Mouse (Mus musculus) splenic B cell, adult 2 months (primary cell): ENCODE measurements around the gene Fstl1.

Experiments used
- DNase-seq: peaks from one replicate; pipeline ENCODE4 v3.0.0-alpha.2; 2011; ENCODE audit warnings: low read depth, low spot score
- H3K27me3 ChIP-seq: 2 replicates; pipeline ENCODE4 v1.6.1; 2012; ENCODE audit warnings: mild to moderate bottlenecking, low read length, moderate library complexity, mixed read lengths; ENCODE audit not compliant: control insufficient read depth, poor library complexity, insufficient read depth, severe bottlenecking
- H3K36me3 ChIP-seq: 2 replicates; pipeline ENCODE4 v1.6.1; 2012; ENCODE audit warnings: mild to moderate bottlenecking, low read length, moderate library complexity, mixed read lengths; ENCODE audit not compliant: control insufficient read depth, poor library complexity, insufficient read depth, severe bottlenecking

Gene Fstl1

DNA sequence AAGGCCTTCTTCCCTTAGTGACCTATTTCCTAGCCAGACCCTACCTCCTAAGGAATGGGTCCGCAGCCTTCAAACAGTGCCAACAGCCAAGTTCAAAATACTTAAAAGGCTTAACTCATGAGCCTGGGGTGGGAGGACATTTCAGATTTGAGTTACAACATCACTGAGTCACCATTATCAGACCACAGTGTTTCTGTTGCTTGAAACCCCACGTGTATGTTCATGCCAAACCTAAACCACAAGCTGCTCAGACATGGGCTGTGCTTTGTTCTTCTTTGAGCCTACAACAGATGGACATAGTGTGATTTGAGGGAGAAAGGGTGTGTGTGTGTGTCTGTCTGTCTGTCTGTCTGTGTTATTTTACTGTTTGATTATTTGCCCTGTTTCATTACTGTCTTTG lies 24.4 kb downstream of the Fstl1 start:
- H3K36me3 ChIP-seq: no peaks in the 10 kb centered on the region
- no peaks in the 10 kb centered on the region for H3K27me3 ChIP-seq
- no peak for DNase-seq

- H3K27me3 ChIP-seq: no peaks in the 10 kb centered on the region
- H3K36me3 ChIP-seq: no peaks in the 10 kb centered on the region
- DNase-seq: no peak
Observed at GRCm38 (mm10) chr16:37802686-37803295, 26.1 kb downstream of the Fstl1 start.

GRCm38 (mm10) chr16:37803387-37803950 lies 26.8 kb downstream of the Fstl1 start:
- H3K27me3 ChIP-seq: no peaks in the 10 kb centered on the region
- no peak for DNase-seq
- no peaks in the 10 kb centered on the region for H3K36me3 ChIP-seq

DNA sequence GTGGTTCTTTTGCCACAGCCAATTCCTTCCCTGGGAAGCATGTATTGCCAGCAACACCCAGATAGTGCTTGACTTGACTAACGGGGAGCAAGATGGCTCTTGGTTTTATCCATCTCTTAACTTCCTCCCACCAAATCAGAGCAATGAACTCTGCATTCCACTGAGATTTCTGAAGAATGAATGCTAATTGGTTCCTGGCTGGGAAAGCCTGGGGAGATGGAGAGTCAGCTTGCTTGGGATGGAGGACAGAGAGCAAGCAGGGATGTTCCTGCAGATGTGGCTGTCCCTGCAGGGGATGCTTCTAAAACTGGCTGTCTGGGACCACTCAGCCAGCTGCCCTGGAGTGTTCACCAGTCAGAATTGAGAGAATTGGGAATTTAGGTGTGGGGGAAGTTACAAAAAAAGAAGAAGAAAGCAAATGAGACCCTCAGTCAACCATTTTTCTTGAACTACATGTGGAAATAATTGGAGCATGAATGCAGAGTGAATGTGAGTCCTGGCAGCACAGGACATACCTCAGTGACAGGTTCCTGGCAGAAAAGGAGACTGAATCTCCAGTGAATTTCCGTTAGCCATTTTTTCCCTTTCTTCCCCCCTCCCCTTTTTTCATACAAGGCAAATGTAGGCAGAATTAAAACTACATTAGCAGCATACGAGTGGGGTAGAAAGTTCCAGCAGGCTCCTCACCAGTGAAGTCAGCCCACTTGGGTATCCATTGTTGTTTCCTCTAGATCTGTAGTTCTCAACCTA lies 29.2 kb downstream of the Fstl1 start:
- Histone ChIP-seq H3K36me3 (no peaks in the 10 kb centered on the region), H3K27me3 (no peaks in the 10 kb centered on the region)
- DNase-seq: no peak

DNA sequence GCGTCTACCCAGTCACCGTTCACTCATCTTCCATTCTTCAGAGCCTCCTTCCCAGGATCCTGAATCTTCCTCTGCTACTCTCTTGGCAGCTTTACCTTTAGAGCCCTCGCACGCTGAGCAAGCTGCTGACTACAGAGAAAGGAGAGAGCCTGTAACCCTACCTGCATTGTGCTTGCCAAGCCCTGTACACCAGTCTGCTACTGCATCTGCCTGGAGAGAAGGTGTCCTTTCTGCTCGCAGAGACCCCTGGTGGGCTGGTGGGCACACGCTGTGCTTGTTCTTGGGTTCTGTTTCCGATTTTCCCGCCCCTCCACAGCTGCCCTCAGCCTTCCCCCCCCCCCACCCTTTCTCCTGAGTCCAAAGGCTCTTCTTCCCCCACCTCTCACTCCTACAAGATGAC lies 30.6 kb downstream of the Fstl1 start:
- Histone ChIP-seq H3K36me3 (no peaks in the 10 kb centered on the region), H3K27me3 (no peaks in the 10 kb centered on the region)
- no peak for DNase-seq

- no peaks in the 10 kb centered on the region for H3K27me3 ChIP-seq
- no peak for DNase-seq
- no peaks in the 10 kb centered on the region for H3K36me3 ChIP-seq
Observed at GRCm38 (mm10) chr16:37808866-37809622, 32.4 kb downstream of the Fstl1 start.

DNA sequence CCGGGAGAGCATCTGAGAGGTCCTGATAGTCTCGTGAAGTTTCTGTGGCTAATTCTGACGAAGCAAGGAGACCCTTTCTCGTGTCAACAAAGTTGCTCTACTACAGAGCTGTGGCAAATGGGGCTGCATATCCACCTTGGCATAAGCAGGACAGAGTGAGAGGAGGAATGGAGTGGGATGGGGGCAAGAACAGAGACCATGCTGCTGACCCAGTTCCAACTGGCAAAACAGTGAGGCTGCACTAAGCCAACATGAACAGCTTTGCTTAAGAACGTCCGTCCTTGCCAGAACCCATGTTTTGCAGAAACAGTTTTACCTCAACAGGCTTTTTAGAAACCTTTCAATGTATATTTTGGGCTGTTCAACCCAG lies 32.9 kb downstream of the Fstl1 start:
- DNase-seq: no peak
- no peaks in the 10 kb centered on the region for H3K36me3 ChIP-seq
- no peaks in the 10 kb centered on the region for H3K27me3 ChIP-seq

- DNase-seq: no peak
- Histone ChIP-seq H3K27me3 (no peaks in the 10 kb centered on the region), H3K36me3 (no peaks in the 10 kb centered on the region)
Observed at GRCm38 (mm10) chr16:37811874-37812273, 35.2 kb downstream of the Fstl1 start.

DNA sequence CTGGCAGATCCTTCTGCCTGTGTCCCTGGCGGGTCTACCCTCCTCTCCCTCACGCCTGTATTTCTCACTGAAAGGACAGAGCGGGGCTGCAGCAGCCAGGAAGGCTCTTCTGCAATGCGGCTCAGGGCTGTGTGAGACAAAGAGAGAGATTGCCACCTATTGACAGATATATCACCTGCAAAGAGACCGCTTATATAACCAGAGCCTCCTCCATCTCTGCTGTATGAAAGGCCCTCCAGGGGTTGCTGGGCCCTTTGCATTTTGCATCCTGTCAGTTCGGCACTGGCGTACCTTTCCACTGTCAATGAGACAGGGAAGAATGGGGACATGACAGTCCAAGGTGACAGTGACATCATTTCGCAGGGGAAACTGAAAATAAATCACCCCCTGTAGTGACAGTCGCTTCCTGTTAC lies 35.8 kb downstream of the Fstl1 start:
- no peaks in the 10 kb centered on the region for H3K36me3 ChIP-seq
- no peaks in the 10 kb centered on the region for H3K27me3 ChIP-seq
- DNase-seq: peak; percentile 53

DNA sequence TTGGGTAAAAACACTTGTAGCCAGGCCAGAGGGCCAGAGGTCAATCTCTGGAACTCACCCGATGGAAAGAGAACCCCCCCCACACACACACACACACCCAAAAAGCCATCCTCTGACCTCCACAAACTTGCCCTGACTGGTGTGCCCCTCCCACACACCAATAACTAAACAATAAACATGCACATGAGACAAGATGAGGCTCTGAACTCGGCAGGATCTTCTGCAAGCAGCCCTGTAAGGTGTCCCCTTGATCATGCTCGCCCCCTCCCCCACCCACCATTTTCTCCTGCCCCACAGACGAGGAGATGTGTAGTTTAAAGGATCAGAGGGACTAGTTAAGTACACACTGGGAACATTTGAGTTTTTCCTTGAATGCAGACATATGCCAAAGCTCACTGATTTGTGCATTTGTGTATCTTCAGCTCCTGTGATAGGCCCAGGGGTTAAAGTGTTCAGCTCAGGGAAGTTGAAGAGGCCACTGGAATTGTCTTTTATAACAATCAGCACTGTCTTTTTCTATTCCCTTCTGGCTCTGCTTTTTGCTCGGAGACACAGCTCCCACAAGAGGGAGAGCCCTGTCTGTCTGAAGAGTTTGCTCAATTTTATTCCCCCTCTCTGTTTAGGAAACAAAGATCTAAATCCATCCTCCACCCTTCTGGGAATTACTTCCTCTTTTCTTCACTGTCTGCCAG lies 37.2 kb downstream of the Fstl1 start:
- DNase-seq: no peak

GRCm38 (mm10) chr16:37814383-37814971 lies 37.8 kb downstream of the Fstl1 start:
- Histone ChIP-seq H3K27me3 (no peaks in the 10 kb centered on the region), H3K36me3 (no peaks in the 10 kb centered on the region)
- DNase-seq: peak; percentile 70

More for the DNA sequence above, 37.2 kb downstream of the Fstl1 start:
- no peaks in the 10 kb centered on the region for H3K36me3 ChIP-seq
- H3K27me3 ChIP-seq: no peaks in the 10 kb centered on the region

DNA sequence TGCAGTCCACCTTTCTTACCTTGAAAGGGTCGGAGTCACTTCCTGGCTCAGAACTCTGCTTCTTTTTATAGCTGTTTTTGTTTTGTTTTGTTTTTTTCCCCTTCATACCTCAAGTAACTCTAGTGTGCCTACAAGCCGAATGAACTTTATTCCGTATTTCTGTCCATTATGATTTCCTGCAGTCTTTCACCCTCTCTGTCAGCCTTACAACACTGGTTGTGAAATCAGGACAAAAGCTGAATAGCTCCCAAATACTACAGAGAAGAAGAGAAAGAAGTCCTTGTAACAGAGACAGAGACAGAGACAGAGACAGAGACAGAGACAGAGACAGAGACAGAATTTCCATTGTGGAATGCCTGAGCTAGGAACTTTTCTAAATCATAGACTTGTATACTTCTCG lies 41.3 kb downstream of the Fstl1 start:
- no peak for DNase-seq
- Histone ChIP-seq H3K27me3 (no peaks in the 10 kb centered on the region), H3K36me3 (no peaks in the 10 kb centered on the region)

- Histone ChIP-seq H3K27me3 (no peaks in the 10 kb centered on the region), H3K36me3 (no peaks in the 10 kb centered on the region)
- DNase-seq: no peak
Observed at GRCm38 (mm10) chr16:37823949-37824348, 47.3 kb downstream of the Fstl1 start.

GRCm38 (mm10) chr16:37824778-37825505 lies 48.3 kb downstream of the Fstl1 start:
- no peaks in the 10 kb centered on the region for H3K27me3 ChIP-seq
- DNase-seq: no peak
- no peaks in the 10 kb centered on the region for H3K36me3 ChIP-seq
